Mouse (Mus musculus) cerebellum, adult 2 months (tissue): ENCODE measurements around the gene C130032M10Rik.

ENCODE experiments used
- CTCF ChIP-seq: fragments of 200-500 bp; IDR thresholded peaks from 2 replicates; pipeline ENCODE4 v1.5.1; 2011; ENCODE audit warnings: low read depth, mild to moderate bottlenecking, control low read depth, low read length, moderate library complexity, borderline replicate concordance; ENCODE audit not compliant: insufficient read depth
- POLR2A ChIP-seq: fragments of 200-500 bp; IDR thresholded peaks from 2 replicates; pipeline ENCODE4 v1.6.1; 2011; ENCODE audit warnings: low read length, control low read depth, borderline replicate concordance; ENCODE audit not compliant: insufficient read depth

GRCm38 (mm10) chr9:114515364-114515763, at the start of gene C130032M10Rik:
- no peak for TF ChIP-seq CTCF
- TF ChIP-seq POLR2A: no peak
